Mouse (Mus musculus) hindbrain, embryonic 15.5 days (tissue): Measurements from ENCODE around the gene Tenm3. TPM values are rescaled to one million over a fixed set of nuclear protein-coding genes. Genes with fewer than 3 reads are reported as not detected.

ENCODE experiments used
- ATAC-seq: fragments of 200-750 bp; cut with Nextera tagmentation; 2 replicates; pipeline ENCODE4 v1.8.0; 2017; ENCODE audit warnings: low read depth, moderate number of reproducible peaks, moderate TSS enrichment; ENCODE audit not compliant: low FRiP score
- H3K27ac ChIP-seq: fragments of 300-500 bp; sonication (generic); replicated peaks from 2 replicates; pipeline ENCODE4 v1.5.1; 2015; ENCODE audit warnings: mild to moderate bottlenecking, inconsistent platforms
- H3K27me3 ChIP-seq: fragments of 300-500 bp; sonication (generic); 2 replicates; pipeline ENCODE4 v1.6.1; 2015; ENCODE audit warnings: control low read depth, inconsistent platforms
- H3K36me3 ChIP-seq: fragments of 300-500 bp; sonication (generic); 2 replicates; pipeline ENCODE4 v1.6.1; 2015; ENCODE audit warnings: control low read depth, inconsistent platforms
- H3K4me1 ChIP-seq: fragments of 300-500 bp; sonication (generic); replicated peaks from 2 replicates; pipeline ENCODE4 v1.6.1; 2015; ENCODE audit warnings: control low read depth, inconsistent platforms
- H3K4me2 ChIP-seq: fragments of 300-500 bp; sonication (generic); 2 replicates; pipeline ENCODE4 v1.6.1; 2015; ENCODE audit warnings: moderate library complexity, mild to moderate bottlenecking, inconsistent platforms
- H3K4me3 ChIP-seq: fragments of 300-500 bp; sonication (generic); 2 replicates; pipeline ENCODE4 v1.5.1; 2015; ENCODE audit warnings: mild to moderate bottlenecking, inconsistent platforms
- H3K9ac ChIP-seq: fragments of 300-500 bp; sonication (generic); 2 replicates; pipeline ENCODE4 v1.6.1; 2015; ENCODE audit warnings: inconsistent platforms
- H3K9me3 ChIP-seq: fragments of 300-500 bp; sonication (generic); 2 replicates; pipeline ENCODE4 v1.6.1; 2016; ENCODE audit warnings: control low read depth, inconsistent platforms
- WGBS: fragments of 180-500 bp; shearing (Covaris S2); methylation state at CpG from one replicate; pipeline ENCODE4 v1.1.7; 2015; 5-methylcytosine and 5-hydroxymethylcytosine counted together
- polyA plus RNA-seq: library from polyadenylated mRNA; unstranded; fragments of >200 nt; fragmentation: Nextera tagmentation; extraction: Ambion mirVana; gene quantifications from 2 replicates; pipeline ENCODE4 v1.2.1, GENCODE M21; 2015

The Tenm3 gene
- polyA plus RNA-seq, 1 experiment from 2014 or later: 32.7 TPM

GRCm38 (mm10) chr8:48260265-48260664 lies 583.5 kb downstream of the Tenm3 start:
- Histone ChIP-seq H3K4me1 (no peaks in the 10 kb centered on the region), H3K4me2 (no peak overlapping the region), H3K27me3 (no peaks in the 10 kb centered on the region), H3K4me3 (no peak overlapping the region), H3K36me3 (no peaks in the 10 kb centered on the region), H3K27ac (no peak overlapping the region), H3K9me3 (no peaks in the 10 kb centered on the region), H3K9ac (no peak overlapping the region)
- 89% methylated on average over 10 of the region's 10 CpGs for WGBS
- no peak for ATAC-seq

GRCm38 (mm10) chr8:48259832-48260231 lies 583.9 kb downstream of the Tenm3 start:
- no peak overlapping the region for H3K9ac ChIP-seq
- no peaks in the 10 kb centered on the region for H3K27me3 ChIP-seq
- H3K4me1 ChIP-seq: no peaks in the 10 kb centered on the region
- WGBS: 89% methylated on average over 6 of the region's 6 CpGs
- no peak overlapping the region for H3K4me3 ChIP-seq
- no peaks in the 10 kb centered on the region for H3K36me3 ChIP-seq
- no peak for ATAC-seq
- H3K9me3 ChIP-seq: no peaks in the 10 kb centered on the region
- no peak overlapping the region for H3K4me2 ChIP-seq
- no peak overlapping the region for H3K27ac ChIP-seq

GRCm38 (mm10) chr8:48243876-48244275 lies 599.9 kb downstream of the Tenm3 start:
- Histone ChIP-seq H3K27me3 (no peaks in the 10 kb centered on the region), H3K27ac (no peak overlapping the region), H3K9ac (no peak overlapping the region), H3K4me3 (no peak overlapping the region), H3K36me3 (no peaks in the 10 kb centered on the region), H3K9me3 (no peaks in the 10 kb centered on the region), H3K4me2 (no peak overlapping the region), H3K4me1 (0 out of 2 replicates have a peak, but pooled peaks cover 4% of the 10 kb centered on the region)
- ATAC-seq: no peak
- WGBS: 77% methylated on average over 2 of the region's 2 CpGs

GRCm38 (mm10) chr8:48240917-48241531 lies 602.7 kb downstream of the Tenm3 start:
- no peaks in the 10 kb centered on the region for H3K27me3 ChIP-seq
- no peak overlapping the region for H3K9ac ChIP-seq
- H3K4me1 ChIP-seq: 0 out of 2 replicates have a peak, but pooled peaks cover 4% of the 10 kb centered on the region
- H3K4me3 ChIP-seq: no peak overlapping the region
- no peak; the same call in 1 of the 2 replicates for ATAC-seq
- H3K36me3 ChIP-seq: peaks cover 7% of the 10 kb centered on the region
- H3K9me3 ChIP-seq: no peaks in the 10 kb centered on the region
- no peak overlapping the region for H3K4me2 ChIP-seq
- H3K27ac ChIP-seq: no peak overlapping the region
- WGBS: 65% methylated on average over 6 of the region's 6 CpGs

GRCm38 (mm10) chr8:48236968-48237367 lies 606.8 kb downstream of the Tenm3 start:
- Histone ChIP-seq H3K4me3 (no peak overlapping the region), H3K27me3 (no peaks in the 10 kb centered on the region), H3K9me3 (no peaks in the 10 kb centered on the region), H3K4me1 (peaks cover 14% of the 10 kb centered on the region; the same call in 1 of the 2 replicates), H3K4me2 (no peak overlapping the region), H3K9ac (no peak overlapping the region), H3K27ac (no peak overlapping the region), H3K36me3 (peaks cover 27% of the 10 kb centered on the region)
- WGBS: 81% methylated on average over 5 of the region's 5 CpGs
- ATAC-seq: no peak

DNA sequence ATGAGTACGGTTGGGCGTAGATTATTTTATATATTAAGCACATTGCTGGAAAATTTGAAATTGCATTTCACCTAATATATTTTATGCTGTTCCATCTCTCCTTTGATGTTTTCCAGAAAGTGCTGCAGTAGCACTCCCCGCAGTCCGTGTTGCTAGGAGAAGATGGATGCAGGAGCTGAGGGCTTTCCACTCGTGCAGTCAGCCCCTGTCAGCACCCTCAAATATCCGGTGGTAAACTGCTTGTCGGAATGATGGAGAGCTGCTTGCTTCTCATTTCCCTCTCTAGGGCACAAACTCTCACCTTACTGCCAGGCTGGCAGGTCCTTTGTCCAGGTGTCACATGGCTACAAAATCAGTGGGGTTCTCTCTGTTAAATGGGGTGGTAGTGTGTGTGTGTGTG lies 610.8 kb downstream of the Tenm3 start:
- Histone ChIP-seq H3K9ac (no peak overlapping the region), H3K9me3 (no peaks in the 10 kb centered on the region), H3K4me3 (no peak overlapping the region), H3K27ac (no peak overlapping the region), H3K4me1 (peaks cover 10% of the 10 kb centered on the region; the same call in 1 of the 2 replicates), H3K27me3 (no peaks in the 10 kb centered on the region), H3K36me3 (peaks cover 37% of the 10 kb centered on the region), H3K4me2 (no peak overlapping the region)
- ATAC-seq: peak; percentile 52; the same call in 1 of the 2 replicates
- 73% methylated on average over 7 of the region's 7 CpGs for WGBS

DNA sequence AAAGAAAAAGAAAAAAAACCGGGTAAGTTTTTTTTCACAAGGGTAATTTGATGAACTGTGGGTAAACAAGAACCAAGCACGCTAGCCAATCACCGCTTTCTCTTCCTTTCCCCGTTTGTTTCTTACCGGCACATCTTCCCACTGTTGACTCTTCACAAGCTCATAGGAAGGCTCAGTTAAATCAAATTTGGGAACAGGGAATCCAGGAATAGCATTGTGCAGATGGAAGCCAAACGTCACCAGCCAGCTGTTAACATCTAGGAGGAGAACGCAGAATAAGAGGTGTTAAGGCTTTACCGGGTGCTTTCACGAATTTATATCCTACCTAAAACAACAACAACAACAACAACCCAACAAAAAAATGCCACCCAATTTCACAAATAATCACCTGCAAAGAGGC lies 611.9 kb downstream of the Tenm3 start:
- no peak overlapping the region for H3K9ac ChIP-seq
- no peak overlapping the region for H3K27ac ChIP-seq
- H3K9me3 ChIP-seq: no peaks in the 10 kb centered on the region
- 83% methylated on average over 9 of the region's 9 CpGs for WGBS
- ATAC-seq: no peak
- peaks cover 10% of the 10 kb centered on the region; the same call in 1 of the 2 replicates for H3K4me1 ChIP-seq
- H3K4me3 ChIP-seq: no peak overlapping the region
- H3K4me2 ChIP-seq: no peak overlapping the region
- H3K36me3 ChIP-seq: peaks cover 37% of the 10 kb centered on the region
- H3K27me3 ChIP-seq: no peaks in the 10 kb centered on the region

DNA sequence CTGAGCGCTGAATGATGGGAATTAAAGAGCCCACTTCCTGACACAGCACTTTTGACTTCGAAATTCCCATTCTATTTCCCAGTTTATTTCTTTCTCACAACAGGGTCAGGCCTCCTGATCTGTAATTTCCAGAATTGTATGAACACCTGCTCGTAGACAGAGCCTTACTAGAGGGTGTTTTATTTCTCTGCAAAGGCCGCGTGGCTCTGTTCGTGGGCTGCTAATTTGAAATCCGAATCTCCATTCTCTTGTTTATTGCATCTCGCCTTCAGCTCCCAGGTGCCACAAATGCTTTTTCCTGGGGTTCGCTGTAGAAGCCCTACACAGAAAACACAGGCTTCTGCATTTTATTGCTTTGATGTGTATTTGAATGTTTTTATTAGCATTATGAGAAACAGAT lies 612.4 kb downstream of the Tenm3 start:
- Histone ChIP-seq H3K9me3 (no peaks in the 10 kb centered on the region), H3K4me1 (peaks cover 10% of the 10 kb centered on the region; the same call in 1 of the 2 replicates), H3K4me2 (no peak overlapping the region), H3K9ac (no peak overlapping the region), H3K27me3 (no peaks in the 10 kb centered on the region), H3K27ac (no peak overlapping the region), H3K36me3 (peaks cover 33% of the 10 kb centered on the region), H3K4me3 (no peak overlapping the region)
- no peak for ATAC-seq
- 73% methylated on average over 9 of the region's 9 CpGs for WGBS

- H3K4me1 ChIP-seq: peaks cover 24% of the 10 kb centered on the region
- ATAC-seq: no peak
- peaks cover 10% of the 10 kb centered on the region for H3K36me3 ChIP-seq
- H3K27me3 ChIP-seq: no peaks in the 10 kb centered on the region
- 96% methylated on average over 35 of the region's 35 CpGs for WGBS
- H3K9me3 ChIP-seq: no peaks in the 10 kb centered on the region
- no peak overlapping the region for H3K9ac ChIP-seq
- no peak overlapping the region for H3K4me2 ChIP-seq
- H3K27ac ChIP-seq: no peak overlapping the region
- H3K4me3 ChIP-seq: no peak overlapping the region
These were observed 615.1 kb downstream of the Tenm3 start for GRCm38 (mm10) chr8:48228676-48229075.

DNA sequence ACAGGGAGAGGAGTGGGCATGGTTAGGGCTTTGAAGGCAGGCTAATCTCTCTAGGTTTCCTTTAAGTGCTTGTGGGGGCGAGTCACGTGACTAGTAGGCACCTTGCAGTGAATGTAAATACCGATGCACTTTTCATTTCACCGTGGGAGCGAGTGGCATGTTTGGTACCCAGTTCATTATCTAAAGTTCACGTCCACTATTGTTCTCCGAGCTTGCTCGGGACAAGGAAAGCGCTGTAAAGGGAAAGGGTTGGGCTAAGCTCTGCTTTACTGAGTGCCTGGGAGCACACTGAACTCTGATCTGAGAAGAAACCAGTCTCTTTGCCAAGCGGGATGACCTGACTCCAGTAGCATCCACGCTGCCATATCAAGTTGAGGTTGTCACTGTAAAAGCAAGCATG lies 619.0 kb downstream of the Tenm3 start:
- H3K27ac ChIP-seq: no peak overlapping the region

DNA sequence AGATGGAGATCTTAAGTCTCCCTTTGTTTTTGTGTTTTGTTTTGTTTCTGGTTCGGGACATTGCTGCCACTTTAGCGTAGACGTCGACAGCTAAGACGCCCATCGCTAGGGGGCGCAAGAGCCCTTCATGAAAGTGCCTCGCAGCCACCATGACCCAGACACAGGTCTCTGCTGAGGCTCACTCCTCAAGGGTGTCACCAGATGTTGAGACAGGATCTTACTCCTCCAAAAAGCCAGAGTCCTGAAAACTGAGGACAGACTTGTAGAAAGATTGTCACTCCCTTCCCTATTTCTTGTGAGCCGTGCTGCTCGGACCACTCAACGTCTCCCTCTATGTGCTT lies 621.4 kb downstream of the Tenm3 start:
- Histone ChIP-seq H3K4me3 (peak overlapping the region; percentile 24), H3K4me2 (peak overlapping the region; percentile 62), H3K27ac (no peak overlapping the region), H3K36me3 (no peaks in the 10 kb centered on the region), H3K9ac (0 out of 2 replicates have a peak overlapping the region, but pooled peaks have one; percentile 7), H3K9me3 (no peaks in the 10 kb centered on the region), H3K4me1 (peaks cover 27% of the 10 kb centered on the region), H3K27me3 (peaks cover 13% of the 10 kb centered on the region; the same call in 1 of the 2 replicates)
- peak; percentile 81 for ATAC-seq
- 15% methylated on average over 11 of the region's 11 CpGs for WGBS

More for the DNA sequence above, 619.0 kb downstream of the Tenm3 start:
- 17% methylated on average over 11 of the region's 11 CpGs for WGBS
- Histone ChIP-seq H3K4me2 (peak overlapping the region; percentile 27), H3K9me3 (no peaks in the 10 kb centered on the region), H3K9ac (no peak overlapping the region), H3K4me1 (peaks cover 27% of the 10 kb centered on the region), H3K36me3 (peaks cover 10% of the 10 kb centered on the region), H3K4me3 (no peak overlapping the region), H3K27me3 (peaks cover 6% of the 10 kb centered on the region; the same call in 1 of the 2 replicates)
- ATAC-seq: no peak; the same call in 1 of the 2 replicates

DNA sequence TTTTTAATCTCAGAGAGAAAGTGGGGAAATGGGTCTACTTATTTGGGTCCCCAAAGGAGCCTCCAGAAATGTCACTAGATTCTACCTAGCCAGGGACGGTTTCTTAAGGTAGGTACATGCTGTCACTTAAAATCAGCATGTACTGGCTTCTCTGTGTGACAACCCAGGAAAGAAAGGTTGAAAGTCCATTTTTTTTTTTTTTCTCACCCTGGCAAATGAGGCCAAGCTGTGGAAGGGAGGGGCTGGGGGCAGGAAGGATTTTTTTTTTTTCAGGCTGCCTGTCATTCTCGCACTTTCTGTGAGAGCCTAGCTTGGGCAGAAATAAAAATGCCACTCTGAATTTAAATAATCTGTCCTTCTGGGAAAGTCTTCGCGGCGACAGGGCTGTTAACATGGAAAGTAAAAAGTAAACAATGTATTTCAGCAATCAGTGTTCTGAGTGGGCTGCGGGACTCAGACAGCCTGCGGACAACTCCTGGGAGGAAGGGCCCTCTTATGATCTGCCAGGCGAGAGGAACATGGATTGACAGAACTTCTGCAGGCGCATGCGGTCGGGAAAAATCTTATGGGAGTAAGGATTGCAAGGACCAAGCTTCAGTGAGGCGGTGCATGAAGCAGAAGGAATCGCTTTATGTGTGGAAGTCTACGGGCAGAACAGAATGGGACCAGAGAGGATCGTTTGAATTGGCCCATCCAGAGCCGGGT lies 621.9 kb downstream of the Tenm3 start:
- Histone ChIP-seq H3K4me1 (peaks cover 27% of the 10 kb centered on the region), H3K4me3 (peak overlapping the region; percentile 24), H3K27me3 (peaks cover 13% of the 10 kb centered on the region; the same call in 1 of the 2 replicates), H3K9ac (0 out of 2 replicates have a peak overlapping the region, but pooled peaks have one; percentile 7), H3K27ac (no peak overlapping the region), H3K4me2 (peak overlapping the region; percentile 62), H3K9me3 (no peaks in the 10 kb centered on the region), H3K36me3 (no peaks in the 10 kb centered on the region)
- peak; percentile 59 for ATAC-seq
- WGBS: 9% methylated on average over 16 of the region's 16 CpGs
